Mouse (Mus musculus): ENCODE measurements around the gene Trpm2. TPM values are rescaled to one million over a fixed set of nuclear protein-coding genes. Genes with fewer than 3 reads are reported as not detected.

Trpm2 gene
- total and polyA plus RNA-seq, 2 experiments from 2014 or later: 5.6 to 12.5 TPM

DNA sequence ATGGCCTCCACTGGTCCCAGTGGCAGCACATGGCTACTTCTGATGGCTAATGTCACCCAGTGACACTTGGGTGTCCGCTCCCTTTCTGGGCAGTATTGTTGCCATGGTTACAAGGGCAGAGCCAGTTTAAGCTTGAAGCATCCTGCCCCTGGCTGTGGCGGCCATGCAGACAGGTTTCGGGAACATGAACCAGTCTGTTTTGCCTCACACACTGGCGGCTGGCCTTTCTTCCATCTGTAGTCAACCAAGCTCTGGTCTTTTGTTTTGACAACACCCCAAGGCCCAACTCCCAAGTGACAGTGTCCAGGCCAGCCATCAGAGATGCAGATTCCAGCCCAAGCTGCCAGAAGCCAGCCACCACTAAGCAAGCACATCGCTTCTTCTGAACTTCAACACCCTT is 74.8 kb downstream of the Trpm2 start:
- Histone ChIP-seq H3K4me3 (ENCODE audit: low read depth, low read length) (no peak overlapping the region), H3K9me3 (ENCODE audit: low read length) (no peaks in the 10 kb centered on the region), H3K9ac (replicated peaks; ENCODE audit: low read length, poor library complexity, severe bottlenecking) (no peak overlapping the region), H3K27ac (ENCODE audit: low read depth, low read length) (peak overlapping the region; percentile 27; the same call in 1 of the 2 replicates), H3K36me3 (ENCODE audit: insufficient read depth, low read length) (peaks cover 4% of the 10 kb centered on the region), H3K4me2 (ENCODE audit: low read depth, low read length, poor library complexity, severe bottlenecking) (no peak overlapping the region), H3K4me1 (ENCODE audit: insufficient read depth, low read length) (no peaks in the 10 kb centered on the region), H3K27me3 (ENCODE audit: insufficient read depth, low read length) (no peaks in the 10 kb centered on the region)
- peak; percentile 31; the same call in 1 of the 2 replicates for ATAC-seq (ENCODE audit: low FRiP score)
- peak; percentile 20 for DNase-seq (ENCODE audit: low spot score)
- peak; percentile 28; the same call in 1 of the 2 replicates for TF ChIP-seq CTCF (IDR thresholded peaks at IDR 0.05)
- WGBS: 49% methylated on average over 5 of the region's 5 CpGs

DNA sequence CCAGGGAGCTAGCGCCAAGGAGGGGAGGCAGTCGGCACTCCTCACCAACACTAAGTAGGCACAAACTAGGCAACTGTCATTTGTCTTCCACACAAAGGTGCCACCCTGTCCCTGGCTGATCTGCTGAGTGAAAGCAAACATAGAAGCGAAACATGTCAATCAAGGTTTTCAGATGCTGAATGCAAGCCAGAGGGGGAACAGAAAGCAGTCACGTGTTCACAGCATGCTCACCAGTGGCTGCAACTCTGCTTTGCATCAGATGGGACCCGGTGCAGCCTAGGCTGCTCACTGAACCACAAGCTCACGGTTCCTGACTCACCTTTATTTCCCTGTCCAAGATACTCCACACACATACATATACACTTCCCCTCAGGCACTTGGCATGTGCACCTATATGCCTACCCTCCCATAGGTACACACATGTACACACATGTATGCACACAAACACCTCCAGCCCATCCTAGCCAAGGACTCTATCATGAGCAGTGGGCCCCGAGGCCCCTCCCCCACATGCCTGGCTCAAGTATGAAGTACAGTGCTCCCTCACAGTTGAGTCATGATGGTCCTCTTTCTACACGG is 79.3 kb downstream of the Trpm2 start:
- H3K4me1 ChIP-seq (ENCODE audit: insufficient read depth, low read length): no peaks in the 10 kb centered on the region
- WGBS: 84% methylated on average over 8 of the region's 8 CpGs
- no peaks in the 10 kb centered on the region for H3K27me3 ChIP-seq (ENCODE audit: insufficient read depth, low read length)
- H3K36me3 ChIP-seq (ENCODE audit: insufficient read depth, low read length): no peaks in the 10 kb centered on the region
- no peak overlapping the region for H3K4me3 ChIP-seq (ENCODE audit: low read depth, low read length)
- no peak overlapping the region for H3K9ac ChIP-seq (replicated peaks; ENCODE audit: low read length, poor library complexity, severe bottlenecking)
- H3K9me3 ChIP-seq (ENCODE audit: low read length): no peaks in the 10 kb centered on the region; the same call in 1 of the 2 replicates
- DNase-seq (ENCODE audit: low spot score): no peak
- TF ChIP-seq CTCF (IDR thresholded peaks at IDR 0.05): no peak
- no peak for ATAC-seq (ENCODE audit: low FRiP score)
- H3K4me2 ChIP-seq (ENCODE audit: low read depth, low read length, poor library complexity, severe bottlenecking): no peak overlapping the region
- H3K27ac ChIP-seq (ENCODE audit: low read depth, low read length): no peak overlapping the region

DNA sequence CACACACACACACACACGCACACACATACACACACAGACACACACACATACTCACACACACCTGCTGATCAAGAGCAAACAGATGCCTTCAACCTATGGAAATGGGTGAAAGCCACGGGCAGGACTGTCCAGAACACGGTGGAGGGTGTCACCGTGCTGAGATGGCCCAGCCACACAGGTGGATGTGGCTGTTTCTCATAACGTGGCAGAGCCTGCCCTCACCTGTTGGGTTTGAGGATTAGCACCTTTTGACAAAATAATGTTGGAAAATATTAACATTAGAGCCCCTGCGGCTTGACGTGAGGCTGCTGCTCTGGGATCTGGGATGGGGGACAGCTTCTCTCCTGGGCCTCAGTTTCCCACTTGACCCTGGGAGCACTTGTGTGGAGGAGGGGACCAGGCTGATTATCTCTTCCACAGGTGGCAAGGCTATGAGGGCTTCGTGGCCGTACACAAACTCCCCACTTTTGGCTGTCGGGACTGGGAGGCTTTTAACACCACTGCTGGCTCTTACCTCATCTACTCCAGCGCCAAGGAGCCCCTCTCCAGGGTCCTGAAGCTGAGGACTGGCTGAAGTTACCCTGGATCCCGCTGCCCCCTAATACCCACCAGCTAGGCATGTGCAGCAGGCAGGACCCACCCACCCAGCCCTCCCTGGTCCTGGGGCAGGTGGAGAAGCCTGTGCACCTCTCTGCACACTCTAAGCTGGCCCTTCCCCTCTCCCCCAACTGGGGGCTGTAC is 84.2 kb downstream of the Trpm2 start:
- no peaks in the 10 kb centered on the region for H3K27me3 ChIP-seq (ENCODE audit: insufficient read depth, low read length)
- no peak overlapping the region for H3K27ac ChIP-seq (ENCODE audit: low read depth, low read length)
- WGBS: 56% methylated on average over 12 of the region's 12 CpGs
- peak; percentile 26 for DNase-seq (ENCODE audit: low spot score)
- no peak overlapping the region for H3K4me2 ChIP-seq (ENCODE audit: low read depth, low read length, poor library complexity, severe bottlenecking)
- H3K36me3 ChIP-seq (ENCODE audit: insufficient read depth, low read length): no peaks in the 10 kb centered on the region
- TF ChIP-seq CTCF (IDR thresholded peaks at IDR 0.05): peak; percentile 63
- H3K4me1 ChIP-seq (ENCODE audit: insufficient read depth, low read length): no peaks in the 10 kb centered on the region
- no peak overlapping the region for H3K4me3 ChIP-seq (ENCODE audit: low read depth, low read length)
- H3K9ac ChIP-seq (replicated peaks; ENCODE audit: low read length, poor library complexity, severe bottlenecking): no peak overlapping the region
- no peaks in the 10 kb centered on the region; the same call in 1 of the 2 replicates for H3K9me3 ChIP-seq (ENCODE audit: low read length)
- no peak for ATAC-seq (ENCODE audit: low FRiP score)

DNA sequence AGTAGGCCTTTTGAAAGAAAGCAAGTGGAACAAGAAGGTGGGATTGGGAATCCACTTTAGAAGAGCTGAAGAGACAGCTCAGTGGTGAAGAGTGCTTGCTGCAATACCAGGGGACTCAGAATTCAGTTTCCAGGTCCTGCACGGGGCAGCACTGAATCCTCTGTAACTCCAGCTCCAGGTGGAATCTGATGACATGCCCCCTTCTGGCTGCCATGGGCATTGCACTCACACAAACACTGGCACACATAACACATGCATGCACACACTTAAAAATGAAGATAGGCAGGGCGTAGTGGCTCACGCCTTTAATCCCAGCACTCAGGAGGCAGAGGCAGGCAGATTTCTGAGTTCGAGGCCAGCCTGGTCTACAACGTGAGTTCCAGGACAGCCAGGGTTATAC is 87.8 kb downstream of the Trpm2 start:
- no peak for DNase-seq (ENCODE audit: low spot score)

DNA sequence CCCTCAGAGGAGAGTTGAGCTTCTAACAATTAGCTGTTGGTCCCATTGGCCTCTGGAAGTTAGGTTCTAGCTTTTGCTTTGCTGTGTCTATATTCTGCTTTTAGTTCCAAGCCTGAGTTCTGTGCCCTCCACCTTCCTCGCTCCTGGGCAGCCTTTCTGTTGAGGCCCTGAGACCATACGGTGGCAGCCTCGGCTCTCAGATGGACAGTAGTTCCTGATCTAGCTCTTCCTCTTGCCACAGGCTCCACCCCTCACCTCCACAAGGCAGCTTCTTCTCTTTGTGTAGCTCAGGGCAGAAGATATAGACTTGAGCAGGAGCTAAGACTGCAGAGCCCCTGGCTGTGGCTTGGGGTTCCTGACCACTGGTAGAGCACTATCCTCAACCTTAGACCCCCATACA is 90.1 kb downstream of the Trpm2 start:
- H3K9ac ChIP-seq (replicated peaks; ENCODE audit: low read length, poor library complexity, severe bottlenecking): no peak overlapping the region
- no peak for DNase-seq (ENCODE audit: low spot score)
- no peaks in the 10 kb centered on the region for H3K27me3 ChIP-seq (ENCODE audit: insufficient read depth, low read length)
- 81% methylated on average over 3 of the region's 3 CpGs for WGBS
- TF ChIP-seq CTCF (IDR thresholded peaks at IDR 0.05): no peak
- H3K4me1 ChIP-seq (ENCODE audit: insufficient read depth, low read length): no peaks in the 10 kb centered on the region
- no peak overlapping the region for H3K4me2 ChIP-seq (ENCODE audit: low read depth, low read length, poor library complexity, severe bottlenecking)
- H3K36me3 ChIP-seq (ENCODE audit: insufficient read depth, low read length): no peaks in the 10 kb centered on the region
- H3K27ac ChIP-seq (ENCODE audit: low read depth, low read length): no peak overlapping the region
- H3K9me3 ChIP-seq (ENCODE audit: low read length): no peaks in the 10 kb centered on the region
- no peak for ATAC-seq (ENCODE audit: low FRiP score)
- no peak overlapping the region for H3K4me3 ChIP-seq (ENCODE audit: low read depth, low read length)

More for the DNA sequence above, 87.8 kb downstream of the Trpm2 start:
- Histone ChIP-seq H3K36me3 (ENCODE audit: insufficient read depth, low read length) (no peaks in the 10 kb centered on the region), H3K4me1 (ENCODE audit: insufficient read depth, low read length) (no peaks in the 10 kb centered on the region), H3K9me3 (ENCODE audit: low read length) (no peaks in the 10 kb centered on the region), H3K4me2 (ENCODE audit: low read depth, low read length, poor library complexity, severe bottlenecking) (no peak overlapping the region), H3K4me3 (ENCODE audit: low read depth, low read length) (no peak overlapping the region), H3K9ac (replicated peaks; ENCODE audit: low read length, poor library complexity, severe bottlenecking) (no peak overlapping the region), H3K27me3 (ENCODE audit: insufficient read depth, low read length) (no peaks in the 10 kb centered on the region), H3K27ac (ENCODE audit: low read depth, low read length) (no peak overlapping the region)
- no peak; the same call in 1 of the 2 replicates for TF ChIP-seq CTCF (IDR thresholded peaks at IDR 0.05)
- WGBS: 88% methylated on average over 5 of the region's 5 CpGs
- no peak for ATAC-seq (ENCODE audit: low FRiP score)

DNA sequence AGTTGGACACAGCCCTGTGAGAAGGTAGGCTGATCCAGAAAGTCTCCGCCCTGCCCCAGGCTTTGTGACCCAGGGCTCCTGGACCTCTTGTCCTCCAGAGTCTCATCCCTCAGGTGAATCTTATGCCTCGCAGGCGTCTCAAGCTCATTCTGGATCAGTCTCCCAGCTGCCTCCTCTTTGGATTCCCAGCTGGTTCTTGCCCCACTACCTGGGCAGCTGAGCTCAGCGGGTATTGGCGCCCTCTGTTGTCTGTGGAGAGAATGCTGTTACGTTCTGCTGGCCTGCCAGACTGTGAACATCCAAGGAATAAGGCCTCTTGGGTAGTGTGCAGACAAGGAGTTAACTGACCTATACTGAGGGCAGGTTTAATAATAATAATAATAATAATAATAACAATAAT is 91.4 kb downstream of the Trpm2 start:
- no peaks in the 10 kb centered on the region for H3K36me3 ChIP-seq (ENCODE audit: insufficient read depth, low read length)
- WGBS: 55% methylated on average over 6 of the region's 6 CpGs
- H3K27ac ChIP-seq (ENCODE audit: low read depth, low read length): no peak overlapping the region
- H3K4me1 ChIP-seq (ENCODE audit: insufficient read depth, low read length): no peaks in the 10 kb centered on the region
- no peaks in the 10 kb centered on the region for H3K9me3 ChIP-seq (ENCODE audit: low read length)
- no peak overlapping the region for H3K9ac ChIP-seq (replicated peaks; ENCODE audit: low read length, poor library complexity, severe bottlenecking)
- ATAC-seq (ENCODE audit: low FRiP score) (no peak), DNase-seq (ENCODE audit: low spot score) (no peak)
- no peak overlapping the region for H3K4me3 ChIP-seq (ENCODE audit: low read depth, low read length)
- no peaks in the 10 kb centered on the region for H3K27me3 ChIP-seq (ENCODE audit: insufficient read depth, low read length)
- no peak overlapping the region for H3K4me2 ChIP-seq (ENCODE audit: low read depth, low read length, poor library complexity, severe bottlenecking)
- peak; percentile 46 for TF ChIP-seq CTCF (IDR thresholded peaks at IDR 0.05)

Data from midbrain, postnatal 0 days (tissue).